Mouse (Mus musculus) B cell, adult (primary cell): ENCODE measurements around the gene Abl2. TPM values are rescaled to one million over a fixed set of nuclear protein-coding genes. Genes with fewer than 3 reads are reported as not detected.

ENCODE experiments used
- total RNA-seq: library from RNA; stranded (reverse); gene quantifications from 4 replicates; pipeline ENCODE4 v1.2.4, GENCODE M21; 2023; ENCODE audit not compliant: inconsistent age

The Abl2 gene
- total RNA-seq: 50.6 to 76.8 TPM (median 57.7 TPM) in 4 replicates

DNA sequence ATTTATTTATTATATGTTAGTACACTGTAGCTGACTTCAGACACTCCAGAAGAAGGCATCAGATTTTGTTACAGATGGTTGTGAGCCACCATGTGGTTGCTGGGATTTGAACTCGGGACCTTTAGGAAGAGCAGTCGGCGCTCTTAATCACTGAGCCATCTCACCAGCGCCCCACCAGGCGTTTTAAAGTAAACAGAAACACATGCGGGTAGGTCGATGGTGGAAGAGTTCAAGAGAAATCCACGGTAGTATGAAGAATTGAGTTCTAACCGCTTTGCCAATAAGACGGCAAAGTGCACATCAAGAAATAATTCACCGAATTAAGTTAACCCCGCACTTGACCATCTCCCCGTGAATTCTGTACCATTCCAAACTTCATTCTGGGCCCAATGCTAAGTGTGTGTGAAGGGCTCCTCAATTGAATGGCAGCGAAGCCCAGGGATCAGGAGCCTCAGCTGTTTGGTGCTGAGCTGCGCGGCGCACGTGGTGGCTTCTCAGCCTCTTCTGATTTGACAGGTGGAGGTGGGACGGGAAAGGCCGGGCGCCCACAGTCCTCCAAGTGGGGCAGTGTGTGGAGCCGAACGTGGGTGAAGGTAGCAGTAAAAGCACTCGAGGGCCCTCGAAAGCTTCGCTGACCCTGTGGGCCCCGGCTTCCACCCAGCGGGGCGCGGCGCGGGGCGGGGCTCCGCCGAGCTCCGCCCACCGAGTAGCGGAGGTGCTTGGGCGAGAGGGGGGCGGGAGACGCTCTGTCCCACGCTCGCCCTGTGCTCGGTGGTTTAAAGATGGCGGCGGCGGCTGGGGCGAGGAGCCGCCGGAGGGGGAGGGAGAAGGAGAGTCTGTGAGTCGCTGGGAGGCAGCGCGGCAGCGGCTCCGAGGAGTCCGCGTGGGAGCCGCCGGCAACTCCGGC, at the start of gene Abl2:
TSS of gene Abl2 (plus strand) at position 763 of the 907 bp plus-strand sequence.

DNA sequence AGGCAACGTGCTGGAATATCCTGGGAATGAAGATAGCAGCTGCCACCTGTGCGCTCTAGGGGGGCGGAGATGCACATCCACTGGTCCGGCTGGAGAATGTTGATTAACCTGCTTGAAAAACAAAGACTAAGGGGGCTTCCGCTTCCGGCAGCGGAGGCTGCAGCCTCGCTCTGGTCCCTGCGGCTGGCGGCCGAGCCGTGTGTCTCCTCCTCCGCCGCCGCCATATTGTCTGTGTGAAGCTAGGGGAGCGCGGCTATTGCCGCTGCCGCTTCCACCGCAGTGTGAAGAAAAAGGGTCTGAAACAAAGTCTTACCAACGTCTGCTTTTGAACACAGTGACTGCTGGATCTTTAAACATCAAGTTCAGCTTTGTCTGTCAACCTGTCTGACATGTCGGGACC, 34.7 kb upstream of the Abl2 start, which contains the start of gene Gm10031:
TSS of gene Gm10031 (plus strand) at position 171 of the 400 bp plus-strand sequence.

DNA sequence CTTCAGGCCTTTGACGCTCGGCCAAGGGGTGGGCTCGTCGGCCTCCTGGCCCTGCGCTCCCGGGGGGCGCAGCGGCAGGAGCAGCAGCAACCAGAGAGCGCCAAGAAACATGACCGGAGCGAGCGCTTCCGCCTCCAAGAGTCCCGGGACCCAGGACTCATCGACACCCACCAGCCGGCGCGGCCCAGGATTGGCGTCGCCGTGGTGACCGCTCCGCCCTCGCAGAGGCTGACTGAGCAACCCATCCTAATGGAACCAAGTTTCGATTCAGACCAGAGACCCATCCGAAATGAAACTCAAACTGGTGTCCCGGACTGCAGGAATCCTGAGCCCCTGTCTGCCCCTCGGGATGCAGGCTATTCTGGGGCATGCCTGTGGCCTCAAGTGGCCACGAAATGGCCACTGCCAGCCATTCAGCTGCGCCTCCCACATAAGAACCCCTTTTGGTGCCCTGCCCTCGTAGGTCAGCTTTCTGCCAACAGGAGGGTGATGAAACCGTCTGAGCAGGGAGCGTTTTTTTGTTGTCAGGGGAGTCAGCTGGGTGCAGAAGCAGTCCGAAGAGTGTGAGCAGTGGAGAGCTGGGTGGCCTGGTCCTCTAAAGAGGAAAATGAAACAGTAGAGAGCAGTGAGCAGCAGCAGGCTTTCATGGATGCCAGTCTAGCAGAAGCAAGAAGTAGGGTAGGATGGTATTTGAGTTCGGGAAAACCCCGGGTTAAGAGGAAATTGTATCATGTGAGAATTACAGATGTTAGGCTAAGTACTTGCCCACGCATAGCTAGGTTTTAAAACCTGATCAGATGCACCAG, 115.8 kb downstream of the Abl2 start, which contains the start of gene Tor3a:
TSS of gene Tor3a (minus strand) at position 162 of the 806 bp plus-strand sequence.

Other genes with a start within 250 kb of the Abl2 start
- not detected in 4 replicates for gene Nphs2, start 248.1 kb upstream of the Abl2 start, total RNA-seq
- 1,144 to 1,273 TPM (median 1,220 TPM) in 4 replicates for gene Gm2000, start 192.7 kb upstream of the Abl2 start, total RNA-seq
- 0.36 to 1.0 TPM (median 0.48 TPM) in 3 of 4 replicates, not detected in the other for gene Axdnd1, start 137.6 kb upstream of the Abl2 start, total RNA-seq
- 62.9 to 81.6 TPM (median 74.7 TPM) in 4 replicates for gene Soat1, start 84.5 kb upstream of the Abl2 start, total RNA-seq
- gene Gm10031, start 34.8 kb upstream of the Abl2 start, total RNA-seq: 32.0 to 35.8 TPM (median 34.7 TPM) in 4 replicates
- gene Tor3a, start 115.6 kb downstream of the Abl2 start, total RNA-seq: 37.1 to 53.6 TPM (median 48.8 TPM) in 4 replicates
- gene Fam20b, start 160.3 kb downstream of the Abl2 start, total RNA-seq: 24.1 to 24.3 TPM (median 24.3 TPM) in 4 replicates